Comparison of ENCODE assay signal across 14 mouse cellular contexts in genomic region chr1:57083134-57083533, GRCm38 (mm10).
DNase-seq lines count a peak whose midpoint lies in the region; ATAC-seq lines count a peak whose summit lies in the region.
"Had no signal": no experiment of that assay in that cellular context is flagged by ENCODE, and none has a peak within 500 bp of the region (broad histone marks: within the 10 kb centered on the region; RNA-seq: fewer than 3 reads in every experiment).

No protein-coding gene starts in this region.

- H3K4me2 ChIP-seq in embryonic facial prominence, embryonic 11.5 days (ENCODE audit: low read depth, low read length), result no peak overlapping the region
- peak overlapping the region; percentile 34; the same call in 1 of the 2 replicates for H3K4me2 ChIP-seq in forebrain, embryonic 14.5 days (ENCODE audit: low read length)
- peak overlapping the region; percentile 38 for H3K4me2 ChIP-seq in neural tube, embryonic 15.5 days
- H3K4me2 ChIP-seq: liver, embryonic 12.5 days had no signal

- no peak for ATAC-seq in embryonic facial prominence, embryonic 11.5 days (replicated peaks; ENCODE audit: insufficient number of reproducible peaks, low FRiP score, low TSS enrichment, low read depth)
- peak; percentile 82 for ATAC-seq in forebrain, embryonic 14.5 days
- peak; percentile 77; the same call in 1 of the 2 replicates for ATAC-seq in neural tube, embryonic 15.5 days (ENCODE audit: low FRiP score)
- ATAC-seq in activated CD4-positive, CD25-positive, alpha-beta regulatory T cell, adult 4 months, result no peak
- ATAC-seq: liver, embryonic 12.5 days had no signal

- no peak overlapping the region for H3K9ac ChIP-seq in embryonic facial prominence, embryonic 11.5 days (replicated peaks; ENCODE audit: low read length)
- peak overlapping the region; percentile 13; the same call in 1 of the 2 replicates for H3K9ac ChIP-seq in forebrain, embryonic 14.5 days (ENCODE audit: low read length)
- H3K9ac ChIP-seq in neural tube, embryonic 15.5 days (replicated peaks), result no peak overlapping the region; the same call in 1 of the 2 replicates
- H3K9ac ChIP-seq: liver, embryonic 12.5 days had no signal

- peak; percentile 46 for DNase-seq in embryonic facial prominence, embryonic 11.5 days (ENCODE audit: low spot score)
- no peak for DNase-seq in embryonic facial prominence, embryonic 10.5 days (ENCODE audit: low spot score)
- peak; percentile 74 for DNase-seq in forebrain, embryonic 14.5 days (ENCODE audit: low spot score)
- DNase-seq in mesoderm, embryonic 11.5 days (ENCODE audit: low read depth, low spot score), result peak; percentile 21
- no peak for DNase-seq in kidney, adult 9 months
- no peak for DNase-seq in thymus, adult 18-20 months
- DNase-seq: cerebellum, postnatal 10 days; gastrocnemius, postnatal 25 days; kidney, adult 11 months; lung, postnatal 36 days had no signal

- 45% methylated on average over 17 of the region's 17 CpGs for WGBS in embryonic facial prominence, embryonic 11.5 days
- 65% methylated on average over 17 of the region's 17 CpGs for WGBS in embryonic facial prominence, embryonic 10.5 days
- WGBS in forebrain, embryonic 14.5 days, result 16% methylated on average over 17 of the region's 17 CpGs
- WGBS in neural tube, embryonic 15.5 days, result 22% methylated on average over 17 of the region's 17 CpGs

- H3K4me1 ChIP-seq in embryonic facial prominence, embryonic 11.5 days (ENCODE audit: control insufficient read depth, insufficient read depth, low read length), result no peaks in the 10 kb centered on the region
- H3K4me1 ChIP-seq in embryonic facial prominence, embryonic 10.5 days, result peaks cover 52% of the 10 kb centered on the region
- H3K4me1 ChIP-seq in forebrain, embryonic 14.5 days (ENCODE audit: control insufficient read depth, insufficient read depth, low read length), result peaks cover 10% of the 10 kb centered on the region
- 0 out of 2 replicates have a peak, but pooled peaks cover 4% of the 10 kb centered on the region for H3K4me1 ChIP-seq in neural tube, embryonic 15.5 days
- H3K4me1 ChIP-seq: liver, embryonic 12.5 days had no signal

- no peaks in the 10 kb centered on the region for H3K27me3 ChIP-seq in embryonic facial prominence, embryonic 11.5 days (ENCODE audit: control insufficient read depth, insufficient read depth, low read length)
- H3K27me3 ChIP-seq in embryonic facial prominence, embryonic 10.5 days (replicated peaks; ENCODE audit: low read depth, poor library complexity, severe bottlenecking), result 0 out of 2 replicates have a peak, but pooled peaks cover 5% of the 10 kb centered on the region
- no peaks in the 10 kb centered on the region for H3K27me3 ChIP-seq in forebrain, embryonic 14.5 days (replicated peaks; ENCODE audit: control insufficient read depth, insufficient read depth, low read length)
- H3K27me3 ChIP-seq in neural tube, embryonic 15.5 days (replicated peaks), result no peaks in the 10 kb centered on the region; the same call in none of the 2 replicates
- H3K27me3 ChIP-seq: liver, embryonic 12.5 days had no signal

- no peaks in the 10 kb centered on the region for H3K9me3 ChIP-seq in embryonic facial prominence, embryonic 11.5 days (replicated peaks; ENCODE audit: control insufficient read depth, low read length)
- H3K9me3 ChIP-seq in embryonic facial prominence, embryonic 10.5 days, result no peaks in the 10 kb centered on the region
- H3K9me3 ChIP-seq in forebrain, embryonic 14.5 days (replicated peaks; ENCODE audit: control insufficient read depth, low read length), result no peaks in the 10 kb centered on the region
- no peaks in the 10 kb centered on the region for H3K9me3 ChIP-seq in neural tube, embryonic 15.5 days (replicated peaks)
- H3K9me3 ChIP-seq: liver, embryonic 12.5 days had no signal

- H3K4me3 ChIP-seq in embryonic facial prominence, embryonic 11.5 days (ENCODE audit: low read depth, low read length), result no peak overlapping the region
- no peak overlapping the region for H3K4me3 ChIP-seq in embryonic facial prominence, embryonic 10.5 days
- no peak overlapping the region for H3K4me3 ChIP-seq in forebrain, embryonic 14.5 days (ENCODE audit: low read depth, low read length)
- peak overlapping the region; percentile 18; the same call in 1 of the 2 replicates for H3K4me3 ChIP-seq in neural tube, embryonic 15.5 days (replicated peaks)
- H3K4me3 ChIP-seq: layer of hippocampus, adult 2 months; liver, embryonic 12.5 days had no signal

- H3K36me3 ChIP-seq in embryonic facial prominence, embryonic 11.5 days (replicated peaks; ENCODE audit: control insufficient read depth, insufficient read depth, low read depth, low read length), result no peaks in the 10 kb centered on the region
- H3K36me3 ChIP-seq in embryonic facial prominence, embryonic 10.5 days (replicated peaks), result no peaks in the 10 kb centered on the region
- no peaks in the 10 kb centered on the region for H3K36me3 ChIP-seq in forebrain, embryonic 14.5 days (ENCODE audit: control insufficient read depth, insufficient read depth, low read length)
- H3K36me3 ChIP-seq in neural tube, embryonic 15.5 days, result no peaks in the 10 kb centered on the region
- H3K36me3 ChIP-seq: liver, embryonic 12.5 days had no signal

- no peak overlapping the region for H3K27ac ChIP-seq in embryonic facial prominence, embryonic 11.5 days (replicated peaks; ENCODE audit: low read depth, low read length)
- no peak overlapping the region for H3K27ac ChIP-seq in embryonic facial prominence, embryonic 10.5 days (replicated peaks)
- 0 out of 2 replicates have a peak overlapping the region, but pooled peaks have one; percentile 1 for H3K27ac ChIP-seq in forebrain, embryonic 14.5 days (ENCODE audit: low read depth, low read length)
- H3K27ac ChIP-seq in neural tube, embryonic 15.5 days (replicated peaks), result no peak overlapping the region
- H3K27ac ChIP-seq: layer of hippocampus, adult 2 months; liver, embryonic 12.5 days had no signal

Comparison
In these comparisons a context has a peak if more than half of its experiments do, and no peak if none do; other contexts are left out.
1. DNase-seq: peak in embryonic facial prominence, embryonic 11.5 days (single experiment), forebrain, embryonic 14.5 days (single experiment) and mesoderm, embryonic 11.5 days (single experiment); none in embryonic facial prominence, embryonic 10.5 days (single experiment), kidney, adult 9 months (single experiment) and thymus, adult 18-20 months (0 of 2).
2. ATAC-seq: peak in forebrain, embryonic 14.5 days (single experiment) and neural tube, embryonic 15.5 days (single experiment); none in embryonic facial prominence, embryonic 11.5 days (single experiment) and activated CD4-positive, CD25-positive, alpha-beta regulatory T cell, adult 4 months (single experiment).